Mouse (Mus musculus): Measurements from ENCODE around the gene Stx11.

- TF ChIP-seq CTCF (IDR thresholded peaks at IDR 0.05; ENCODE audit: borderline replicate concordance, extremely low read depth, insufficient read depth, insufficient read length) (no peak), POLR2A (IDR thresholded peaks at IDR 0.05; ENCODE audit: borderline replicate concordance, extremely low read depth, insufficient read depth, insufficient read length, poor library complexity, severe bottlenecking) (no peak)
Observed at GRCm38 (mm10) chr10:12893339-12893738, 70.8 kb downstream of the Stx11 start.
